Mouse (Mus musculus): ENCODE measurements around the gene Baz1b. TPM values are rescaled to one million over a fixed set of nuclear protein-coding genes. Genes with fewer than 3 reads are reported as not detected.
"Not testable (repeated sequence)": the region's sequence is repeated elsewhere in the genome, so short reads cannot be mapped to it uniquely, and the experiment has no call there.

The Baz1b gene
- polyA plus RNA-seq, 1 experiment from 2014 or later = 35.3 TPM

GRCm38 (mm10) chr5:135208197-135208596 lies 21.1 kb downstream of the Baz1b start:
- Histone ChIP-seq H3K4me1 (replicated peaks; ENCODE audit: control insufficient read depth, insufficient read depth, low read length) (no peaks in the 10 kb centered on the region), H3K36me3 (ENCODE audit: control insufficient read depth, insufficient read depth, low read length) (peaks cover 58% of the 10 kb centered on the region)
- WGBS = 86% methylated on average over 1 of the region's 1 CpGs

GRCm38 (mm10) chr5:135216871-135217270 lies 29.8 kb downstream of the Baz1b start:
- no peaks in the 10 kb centered on the region for H3K9me3 ChIP-seq (ENCODE audit: control insufficient read depth, low read length)
- WGBS = 81% methylated on average over 6 of the region's 6 CpGs
- H3K9ac ChIP-seq (ENCODE audit: low read length) = no peak overlapping the region
- ATAC-seq (ENCODE audit: low read depth) = no peak
- H3K27ac ChIP-seq (ENCODE audit: low read length) = no peak overlapping the region
- no peak overlapping the region for H3K4me3 ChIP-seq (ENCODE audit: low read length)
- no peaks in the 10 kb centered on the region for H3K4me1 ChIP-seq (replicated peaks; ENCODE audit: control insufficient read depth, insufficient read depth, low read length)
- no peaks in the 10 kb centered on the region for H3K27me3 ChIP-seq (ENCODE audit: control insufficient read depth, insufficient read depth, low read depth, low read length)
- H3K36me3 ChIP-seq (ENCODE audit: control insufficient read depth, insufficient read depth, low read length) = peaks cover 70% of the 10 kb centered on the region
- no peak overlapping the region for H3K4me2 ChIP-seq (ENCODE audit: low read depth, low read length)

More at GRCm38 (mm10) chr5:135208197-135208596, 21.1 kb downstream of the Baz1b start:
- no peak for ATAC-seq (ENCODE audit: low read depth)
- H3K27me3 ChIP-seq (ENCODE audit: control insufficient read depth, insufficient read depth, low read depth, low read length) = no peaks in the 10 kb centered on the region
- no peak overlapping the region for H3K27ac ChIP-seq (ENCODE audit: low read length)
- no peak overlapping the region for H3K4me3 ChIP-seq (ENCODE audit: low read length)
- H3K9ac ChIP-seq (ENCODE audit: low read length) = no peak overlapping the region
- H3K9me3 ChIP-seq (ENCODE audit: control insufficient read depth, low read length) = no peaks in the 10 kb centered on the region
- H3K4me2 ChIP-seq (ENCODE audit: low read depth, low read length) = no peak overlapping the region

- Histone ChIP-seq H3K27ac (ENCODE audit: low read length) (no peak overlapping the region), H3K9ac (ENCODE audit: low read length) (no peak overlapping the region), H3K4me2 (ENCODE audit: low read depth, low read length) (no peak overlapping the region), H3K27me3 (ENCODE audit: control insufficient read depth, insufficient read depth, low read depth, low read length) (no peaks in the 10 kb centered on the region), H3K4me1 (replicated peaks; ENCODE audit: control insufficient read depth, insufficient read depth, low read length) (no peaks in the 10 kb centered on the region), H3K4me3 (ENCODE audit: low read length) (no peak overlapping the region), H3K36me3 (ENCODE audit: control insufficient read depth, insufficient read depth, low read length) (peaks cover 75% of the 10 kb centered on the region), H3K9me3 (ENCODE audit: control insufficient read depth, low read length) (no peaks in the 10 kb centered on the region)
- no peak for ATAC-seq (ENCODE audit: low read depth)
Observed at GRCm38 (mm10) chr5:135220941-135221340, 33.9 kb downstream of the Baz1b start.

- no peak for ATAC-seq (ENCODE audit: low read depth)
- Histone ChIP-seq H3K9ac (ENCODE audit: low read length) (no peak overlapping the region), H3K4me2 (ENCODE audit: low read depth, low read length) (no peak overlapping the region), H3K36me3 (ENCODE audit: control insufficient read depth, insufficient read depth, low read length) (peaks cover 73% of the 10 kb centered on the region), H3K27me3 (ENCODE audit: control insufficient read depth, insufficient read depth, low read depth, low read length) (no peaks in the 10 kb centered on the region), H3K27ac (ENCODE audit: low read length) (no peak overlapping the region), H3K4me3 (ENCODE audit: low read length) (no peak overlapping the region), H3K9me3 (ENCODE audit: control insufficient read depth, low read length) (no peaks in the 10 kb centered on the region), H3K4me1 (replicated peaks; ENCODE audit: control insufficient read depth, insufficient read depth, low read length) (no peaks in the 10 kb centered on the region)
- WGBS = 88% methylated on average over 7 of the region's 7 CpGs
Observed at GRCm38 (mm10) chr5:135222066-135222465, 35.0 kb downstream of the Baz1b start.

- 92% methylated on average over 3 of the region's 3 CpGs for WGBS
Observed at GRCm38 (mm10) chr5:135224169-135224568, 37.1 kb downstream of the Baz1b start.

GRCm38 (mm10) chr5:135225879-135226278 lies 38.8 kb downstream of the Baz1b start:
- not testable (repeated sequence) for H3K4me2 ChIP-seq (ENCODE audit: low read depth, low read length); H3K27ac ChIP-seq (ENCODE audit: low read length); H3K9me3 ChIP-seq (ENCODE audit: control insufficient read depth, low read length); H3K4me3 ChIP-seq (ENCODE audit: low read length); H3K4me1 ChIP-seq (replicated peaks; ENCODE audit: control insufficient read depth, insufficient read depth, low read length); H3K9ac ChIP-seq (ENCODE audit: low read length); ATAC-seq (ENCODE audit: low read depth); H3K27me3 ChIP-seq (ENCODE audit: control insufficient read depth, insufficient read depth, low read depth, low read length)
- whole genome bisulfite sequencing = 90% methylated on average over 4 of the region's 4 CpGs
- H3K36me3 ChIP-seq (ENCODE audit: control insufficient read depth, insufficient read depth, low read length) = peaks cover 67% of the 10 kb centered on the region

More at GRCm38 (mm10) chr5:135224169-135224568, 37.1 kb downstream of the Baz1b start:
- no peak overlapping the region for H3K27ac ChIP-seq (ENCODE audit: low read length)
- no peak for ATAC-seq (ENCODE audit: low read depth)
- H3K4me3 ChIP-seq (ENCODE audit: low read length) = no peak overlapping the region
- H3K9ac ChIP-seq (ENCODE audit: low read length) = no peak overlapping the region
- no peak overlapping the region for H3K4me2 ChIP-seq (ENCODE audit: low read depth, low read length)
- H3K36me3 ChIP-seq (ENCODE audit: control insufficient read depth, insufficient read depth, low read length) = peaks cover 66% of the 10 kb centered on the region
- no peaks in the 10 kb centered on the region for H3K4me1 ChIP-seq (replicated peaks; ENCODE audit: control insufficient read depth, insufficient read depth, low read length)
- H3K27me3 ChIP-seq (ENCODE audit: control insufficient read depth, insufficient read depth, low read depth, low read length) = no peaks in the 10 kb centered on the region
- H3K9me3 ChIP-seq (ENCODE audit: control insufficient read depth, low read length) = no peaks in the 10 kb centered on the region

- no peak overlapping the region for H3K27ac ChIP-seq (ENCODE audit: low read length)
- H3K27me3 ChIP-seq (ENCODE audit: control insufficient read depth, insufficient read depth, low read depth, low read length) = no peaks in the 10 kb centered on the region
- no peak overlapping the region for H3K4me2 ChIP-seq (ENCODE audit: low read depth, low read length)
- H3K9ac ChIP-seq (ENCODE audit: low read length) = no peak overlapping the region
- no peak for ATAC-seq (ENCODE audit: low read depth)
- no peaks in the 10 kb centered on the region for H3K9me3 ChIP-seq (ENCODE audit: control insufficient read depth, low read length)
- 85% methylated on average over 4 of the region's 4 CpGs for WGBS
- H3K36me3 ChIP-seq (ENCODE audit: control insufficient read depth, insufficient read depth, low read length) = peaks cover 67% of the 10 kb centered on the region
- no peak overlapping the region for H3K4me3 ChIP-seq (ENCODE audit: low read length)
- no peaks in the 10 kb centered on the region for H3K4me1 ChIP-seq (replicated peaks; ENCODE audit: control insufficient read depth, insufficient read depth, low read length)
Observed at GRCm38 (mm10) chr5:135230186-135230585, 43.1 kb downstream of the Baz1b start.

GRCm38 (mm10) chr5:135233166-135233920 lies 46.3 kb downstream of the Baz1b start:
- WGBS = 81% methylated on average over 8 of the region's 8 CpGs
- H3K36me3 ChIP-seq (ENCODE audit: control insufficient read depth, insufficient read depth, low read length) = peaks cover 68% of the 10 kb centered on the region
- H3K4me1 ChIP-seq (replicated peaks; ENCODE audit: control insufficient read depth, insufficient read depth, low read length) = no peaks in the 10 kb centered on the region
- no peak overlapping the region for H3K4me3 ChIP-seq (ENCODE audit: low read length)
- H3K9me3 ChIP-seq (ENCODE audit: control insufficient read depth, low read length) = no peaks in the 10 kb centered on the region
- no peak overlapping the region for H3K9ac ChIP-seq (ENCODE audit: low read length)
- no peak overlapping the region for H3K27ac ChIP-seq (ENCODE audit: low read length)
- H3K27me3 ChIP-seq (ENCODE audit: control insufficient read depth, insufficient read depth, low read depth, low read length) = no peaks in the 10 kb centered on the region
- H3K4me2 ChIP-seq (ENCODE audit: low read depth, low read length) = no peak overlapping the region
- no peak for ATAC-seq (ENCODE audit: low read depth)

GRCm38 (mm10) chr5:135236571-135236970 lies 49.5 kb downstream of the Baz1b start:
- 37% methylated on average over 2 of the region's 2 CpGs for WGBS

More at GRCm38 (mm10) chr5:135236571-135236970, 49.5 kb downstream of the Baz1b start:
- ATAC-seq (ENCODE audit: low read depth) = peak; percentile 28; the same call in 1 of the 2 replicates
- Histone ChIP-seq H3K9me3 (ENCODE audit: control insufficient read depth, low read length) (no peaks in the 10 kb centered on the region), H3K9ac (ENCODE audit: low read length) (no peak overlapping the region), H3K27me3 (ENCODE audit: control insufficient read depth, insufficient read depth, low read depth, low read length) (no peaks in the 10 kb centered on the region), H3K4me2 (ENCODE audit: low read depth, low read length) (no peak overlapping the region), H3K4me3 (ENCODE audit: low read length) (no peak overlapping the region), H3K36me3 (ENCODE audit: control insufficient read depth, insufficient read depth, low read length) (peaks cover 79% of the 10 kb centered on the region), H3K27ac (ENCODE audit: low read length) (no peak overlapping the region), H3K4me1 (replicated peaks; ENCODE audit: control insufficient read depth, insufficient read depth, low read length) (no peaks in the 10 kb centered on the region)

All from lung, embryonic 16.5 days (tissue).